Mouse (Mus musculus): Measurements from ENCODE around the gene Tmem255a.

Gene Tmem255a

DNA sequence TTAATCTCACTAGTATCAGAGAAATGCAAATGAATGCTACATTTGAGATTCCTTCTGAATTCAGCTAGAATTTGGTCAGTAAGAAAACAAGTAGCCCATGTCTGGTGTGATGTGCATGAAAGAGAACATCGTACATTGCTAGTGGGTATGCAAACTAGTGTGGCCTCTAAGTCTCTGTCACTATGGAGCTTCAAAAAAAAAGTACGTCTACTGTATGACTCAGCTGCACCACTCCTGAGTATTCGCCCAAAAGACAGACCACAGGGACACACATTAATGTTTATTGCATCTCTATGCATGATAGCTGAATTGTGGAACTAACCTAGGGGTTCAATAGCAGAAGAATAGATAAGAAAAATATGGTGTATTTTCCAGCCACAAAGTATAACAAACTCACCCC lies 86.9 kb downstream of the Tmem255a start:
- DNase-seq: no peak

DNA sequence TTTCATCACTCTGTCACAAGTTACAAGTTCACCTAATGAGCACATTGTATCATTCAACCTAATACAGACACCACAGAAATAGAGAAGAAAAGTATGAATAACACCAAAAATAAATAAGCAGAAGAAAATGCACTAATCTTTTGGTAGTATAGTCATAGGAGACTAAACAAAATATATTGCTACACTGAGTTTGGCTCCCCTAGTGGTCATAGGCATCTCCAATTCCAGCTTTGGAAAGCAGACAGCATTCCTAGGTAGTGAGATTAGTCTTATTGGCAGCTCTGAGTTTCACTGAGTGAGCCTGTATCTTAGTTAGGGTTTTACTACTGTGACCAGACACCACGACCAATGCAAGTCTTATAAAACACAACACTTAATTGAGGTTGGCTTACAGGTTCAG lies 93.1 kb downstream of the Tmem255a start:
- DNase-seq: no peak

Data from cerebellum, postnatal 10 days (tissue).